8 mouse cellular contexts compared by ENCODE assay signal in genomic region chr10:19014381-19015256, GRCm38 (mm10). TPM values are rescaled to one million over a fixed set of nuclear protein-coding genes. Genes with fewer than 3 reads are reported as not detected.
A peak's percentile ranks its signal among the peaks of the same experiment; 100 is the strongest.
DNase-seq lines count a peak whose midpoint lies in the region; ATAC-seq and TF ChIP-seq lines count a peak whose summit lies in the region.

No protein-coding gene starts in this region.

- peak overlapping the region; percentile 87 for H3K4me2 ChIP-seq in heart, embryonic 12.5 days
- H3K4me2 ChIP-seq in midbrain, embryonic 13.5 days (replicated peaks), result peak overlapping the region; percentile 91

- no peaks in the 10 kb centered on the region for H3K27me3 ChIP-seq in heart, embryonic 12.5 days (replicated peaks)
- peaks cover 14% of the 10 kb centered on the region for H3K27me3 ChIP-seq in midbrain, embryonic 13.5 days

- DNase-seq in kidney, adult 18-20 months, result peak; percentile 42
- no peak for DNase-seq in kidney, postnatal 14 days
- peak; percentile 34 for DNase-seq in ES-E14 (ENCODE audit: low read depth, low spot score)
- DNase-seq in embryo, embryonic 10 days (ENCODE audit: low spot score), result peak; percentile 46
- peak; percentile 40 for DNase-seq in kidney, postnatal 10 days
- DNase-seq in thymus, postnatal 10 days (ENCODE audit: low spot score in 2 of 2), result peak; percentile 70 to 73

- ATAC-seq in heart, embryonic 12.5 days (ENCODE audit: insufficient number of reproducible peaks, low FRiP score), result no peak
- ATAC-seq in midbrain, embryonic 13.5 days, result peak; percentile 6

- H3K9ac ChIP-seq in ES-E14 (ENCODE audit: insufficient read depth, low read depth, low read length, poor library complexity, severe bottlenecking), result peak overlapping the region; percentile 68
- H3K9ac ChIP-seq in heart, embryonic 12.5 days, result peak overlapping the region; percentile 88
- peak overlapping the region; percentile 85 for H3K9ac ChIP-seq in midbrain, embryonic 13.5 days (replicated peaks)

- in situ Hi-C loops in ES-E14 (cut with MboI; ENCODE audit: low sequenced_read_pairs in 2 of 2, unreplicated experiment in 2 of 2), result no loop called here

- peaks cover 0 to 6% of the 10 kb centered on the region in 2 experiments; a peak in 1 of 4 replicates for H3K4me1 ChIP-seq in ES-E14 (ENCODE audit: control insufficient read depth in 2 of 2, insufficient read depth in 2 of 2, low read length in 2 of 2, poor library complexity in 1 of 2)
- peaks cover 11% of the 10 kb centered on the region for H3K4me1 ChIP-seq in heart, embryonic 12.5 days (replicated peaks)
- peaks cover 13% of the 10 kb centered on the region for H3K4me1 ChIP-seq in midbrain, embryonic 13.5 days (replicated peaks)

- no peaks in the 10 kb centered on the region for H3K9me3 ChIP-seq in ES-E14 (ENCODE audit: control insufficient read depth, insufficient read depth, low read depth, low read length)
- H3K9me3 ChIP-seq in heart, embryonic 12.5 days (replicated peaks), result no peaks in the 10 kb centered on the region
- no peaks in the 10 kb centered on the region for H3K9me3 ChIP-seq in midbrain, embryonic 13.5 days

- under 1% methylated on average over 43 of the region's 43 CpGs for WGBS in heart, embryonic 12.5 days
- WGBS in midbrain, embryonic 13.5 days, result under 1% methylated on average over 43 of the region's 43 CpGs

- H3K4me3 ChIP-seq in ES-E14 (ENCODE audit: insufficient read depth in 1 of 2, low read depth in 1 of 2, low read length in 2 of 2, poor library complexity in 1 of 2, severe bottlenecking in 1 of 2), result peak overlapping the region; percentile 71 to 75
- H3K4me3 ChIP-seq in heart, embryonic 12.5 days, result peak overlapping the region; percentile 93
- H3K4me3 ChIP-seq in midbrain, embryonic 13.5 days (replicated peaks), result peak overlapping the region; percentile 86

- no peaks in the 10 kb centered on the region for H3K36me3 ChIP-seq in ES-E14 (ENCODE audit: control insufficient read depth, insufficient read depth, low read length, poor library complexity, severe bottlenecking)
- peaks cover 3% of the 10 kb centered on the region; the same call in 1 of the 2 replicates for H3K36me3 ChIP-seq in heart, embryonic 12.5 days
- H3K36me3 ChIP-seq in midbrain, embryonic 13.5 days, result no peaks in the 10 kb centered on the region

- no peak overlapping the region for H3K27ac ChIP-seq in ES-E14 (ENCODE audit: insufficient read depth, low read depth, low read length, poor library complexity, severe bottlenecking)
- H3K27ac ChIP-seq in heart, embryonic 12.5 days (ENCODE audit: poor library complexity, severe bottlenecking), result peak overlapping the region; percentile 90
- peak overlapping the region; percentile 65 for H3K27ac ChIP-seq in midbrain, embryonic 13.5 days

TF ChIP-seq in ES-E14, 5 proteins besides CTCF, POLR2A, EP300 and RAD21:
- TF ChIP-seq MAFK (IDR thresholded peaks at IDR 0.05; ENCODE audit: insufficient read depth, low read depth, low read length) (no peak), ZC3H11A (IDR thresholded peaks at IDR 0.05; ENCODE audit: borderline replicate concordance, low read depth, low read length) (no peak), CHD2 (IDR thresholded peaks at IDR 0.05; ENCODE audit: low read depth, low read length) (no peak), HCFC1 (IDR thresholded peaks at IDR 0.05; ENCODE audit: borderline replicate concordance, insufficient read depth, low read length) (no peak), ZNF384 (IDR thresholded peaks at IDR 0.05; ENCODE audit: low read depth, low read length) (no peak)

RNA-seq across cellular contexts. Expression of gene Tnfaip3, which starts 0.8 kb away (rescaled TPM):
- total RNA-seq in ES-E14 (2012; rRNA removed), result 3.0 and 3.9 TPM in 2 replicates
- polyA plus RNA-seq in heart, embryonic 12.5 days (2016; fragmentation: Nextera tagmentation; extraction: Ambion mirVana), result 3.3 and 3.9 TPM in 2 replicates
- polyA plus RNA-seq in midbrain, embryonic 13.5 days (2015; fragmentation: Nextera tagmentation; extraction: Ambion mirVana), result 1.5 TPM in 2 replicates
